Mouse (Mus musculus): ENCODE data around the gene Polr2m.

The Polr2m gene

DNA sequence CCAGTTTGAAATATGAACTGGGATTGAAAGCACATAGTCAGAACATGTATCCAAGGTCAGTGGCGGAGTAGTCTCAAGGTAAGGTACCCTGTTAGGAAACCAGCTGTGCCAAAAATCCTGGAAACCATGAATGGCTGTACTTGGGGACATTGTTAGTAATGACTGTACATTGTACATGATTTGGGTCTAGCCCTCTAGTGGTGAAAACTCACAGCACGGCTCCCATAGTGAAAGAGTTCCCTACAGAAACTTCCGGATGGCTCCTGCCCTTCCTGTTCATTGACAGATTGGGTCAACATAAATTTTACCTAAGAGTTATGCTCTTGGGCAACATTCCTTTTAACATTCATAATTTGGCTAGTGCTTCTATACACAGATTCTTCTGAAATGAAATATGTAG lies 19.6 kb downstream of the Polr2m start:
- no peak for DNase-seq

- no peak for DNase-seq
These were observed 22.6 kb downstream of the Polr2m start for GRCm38 (mm10) chr9:71463072-71463667.

- DNase-seq = no peak
These were observed 29.0 kb downstream of the Polr2m start for GRCm38 (mm10) chr9:71456738-71457137.

GRCm38 (mm10) chr9:71453917-71454316 lies 31.8 kb downstream of the Polr2m start:
- DNase-seq = no peak

- no peak for DNase-seq
These were observed 32.4 kb downstream of the Polr2m start for GRCm38 (mm10) chr9:71453352-71453751.

GRCm38 (mm10) chr9:71450626-71451025 lies 35.1 kb downstream of the Polr2m start:
- DNase-seq = no peak

GRCm38 (mm10) chr9:71447573-71447972 lies 38.2 kb downstream of the Polr2m start:
- no peak for DNase-seq

DNA sequence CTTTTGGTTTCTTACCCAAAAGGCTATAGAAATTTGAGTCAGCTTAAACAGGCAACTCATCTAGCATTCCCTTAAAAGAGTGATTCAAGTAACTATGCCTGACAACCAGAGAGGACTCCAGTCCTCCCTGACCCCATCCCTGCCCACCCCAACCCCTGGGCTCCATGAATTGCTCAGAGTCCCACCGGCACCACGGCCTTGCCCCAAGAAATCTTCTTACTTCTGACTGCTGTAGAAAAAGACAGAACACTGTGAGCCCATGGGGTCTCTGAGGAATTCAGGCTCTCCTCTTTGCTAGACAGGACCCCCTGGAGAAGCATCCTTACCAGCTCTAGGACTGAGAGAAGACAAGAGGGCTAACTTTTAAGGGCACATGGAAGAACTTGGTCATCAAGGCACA lies 40.4 kb downstream of the Polr2m start:
- no peak for DNase-seq

- no peak for DNase-seq
These were observed 47.6 kb downstream of the Polr2m start for GRCm38 (mm10) chr9:71438146-71438545.
